Mouse (Mus musculus) hindbrain, embryonic 11.5 days (tissue): Measurements from ENCODE around the gene Babam2. TPM values are rescaled to one million over a fixed set of nuclear protein-coding genes. Genes with fewer than 3 reads are reported as not detected.
A peak's percentile ranks its signal among the peaks of the same experiment; 100 is the strongest.

Source experiments
- ATAC-seq: fragments of 200-750 bp; cut with Nextera tagmentation; 2 replicates; pipeline ENCODE4 v1.8.0; 2017; ENCODE audit warnings: mild to moderate bottlenecking, moderate TSS enrichment, moderate library complexity; ENCODE audit not compliant: low FRiP score
- DNase-seq: peaks from one replicate; pipeline ENCODE4 v3.0.0-alpha.2; 2015; ENCODE audit warnings: low spot score
- H3K27ac ChIP-seq: fragments of 300-500 bp; sonication (generic); 2 replicates; pipeline ENCODE4 v1.5.1; 2014; ENCODE audit warnings: mild to moderate bottlenecking, low read depth, low read length
- H3K27me3 ChIP-seq: fragments of 300-500 bp; sonication (generic); 2 replicates; pipeline ENCODE4 v1.6.1; 2014; ENCODE audit warnings: mild to moderate bottlenecking, low read length, moderate library complexity, mixed read lengths; ENCODE audit not compliant: control insufficient read depth, insufficient read depth
- H3K36me3 ChIP-seq: fragments of 300-500 bp; sonication (generic); 2 replicates; pipeline ENCODE4 v1.6.1; 2014; ENCODE audit warnings: mild to moderate bottlenecking, low read length, moderate library complexity, mixed read lengths; ENCODE audit not compliant: control insufficient read depth, insufficient read depth
- H3K4me1 ChIP-seq: fragments of 300-500 bp; sonication (generic); replicated peaks from 2 replicates; pipeline ENCODE4 v1.6.1; 2014; ENCODE audit warnings: low read length, mixed read lengths; ENCODE audit not compliant: control insufficient read depth, insufficient read depth
- H3K4me2 ChIP-seq: fragments of 300-500 bp; sonication (generic); replicated peaks from 2 replicates; pipeline ENCODE4 v1.6.1; 2014; ENCODE audit warnings: mild to moderate bottlenecking, low read depth, low read length
- H3K4me3 ChIP-seq: fragments of 300-500 bp; sonication (generic); 2 replicates; pipeline ENCODE4 v1.5.1; 2014; ENCODE audit warnings: low read depth, low read length
- H3K9ac ChIP-seq: fragments of 300-500 bp; sonication (generic); 2 replicates; pipeline ENCODE4 v1.6.1; 2014; ENCODE audit warnings: low read depth, low read length
- H3K9me3 ChIP-seq: fragments of 300-500 bp; sonication (generic); 2 replicates; pipeline ENCODE4 v1.6.1; 2016; ENCODE audit warnings: low read length; ENCODE audit not compliant: control insufficient read depth
- WGBS: fragments of 180-500 bp; shearing (Covaris S2); extraction: QIAGEN DNeasy Blood & Tissue Kit; methylation state at CpG from one replicate; pipeline ENCODE4 v1.1.7; 2014; 5-methylcytosine and 5-hydroxymethylcytosine counted together
- polyA plus RNA-seq: library from polyadenylated mRNA; unstranded; fragments of >200 nt; fragmentation: Nextera tagmentation; extraction: Ambion mirVana; gene quantifications from 2 replicates; pipeline ENCODE4 v1.2.1, GENCODE M21; 2014

Gene Babam2
- polyA plus RNA-seq: 36.2 and 44.3 TPM in 2 replicates

- ATAC-seq: peak; percentile 97
- WGBS: under 1% methylated on average over 71 of the region's 71 CpGs
Observed at GRCm38 (mm10) chr5:31697644-31698296, at the start of gene Babam2. Gene Babam2 (plus strand): TSS chr5:31697684.

GRCm38 (mm10) chr5:31650518-31651288 lies 46.8 kb upstream of the Babam2 start:
- Histone ChIP-seq H3K4me3 (no peak overlapping the region), H3K9ac (no peak overlapping the region), H3K9me3 (no peaks in the 10 kb centered on the region), H3K27me3 (no peaks in the 10 kb centered on the region), H3K36me3 (no peaks in the 10 kb centered on the region), H3K4me2 (no peak overlapping the region), H3K27ac (no peak overlapping the region), H3K4me1 (no peaks in the 10 kb centered on the region)
- DNase-seq: no peak
- 88% methylated on average over 2 of the region's 2 CpGs for WGBS
- no peak for ATAC-seq

More at GRCm38 (mm10) chr5:31697644-31698296, at the start of gene Babam2:
- peak; percentile 96 for DNase-seq
- peak within 1 kb of the TSS; percentile 72 for H3K9ac ChIP-seq
- peak within 1 kb of the TSS; percentile 69 for H3K27ac ChIP-seq
- no peaks in the 10 kb centered on the region for H3K9me3 ChIP-seq
- H3K4me2 ChIP-seq: peak within 1 kb of the TSS; percentile 68
- peak within 1 kb of the TSS; percentile 73 for H3K4me3 ChIP-seq
- H3K27me3 ChIP-seq: no peaks in the 10 kb centered on the region
- H3K36me3 ChIP-seq: no peaks in the 10 kb centered on the region
- no peaks in the 10 kb centered on the region for H3K4me1 ChIP-seq

- Histone ChIP-seq H3K27ac (no peak overlapping the region), H3K27me3 (no peaks in the 10 kb centered on the region), H3K4me2 (no peak overlapping the region), H3K4me1 (no peaks in the 10 kb centered on the region), H3K36me3 (no peaks in the 10 kb centered on the region), H3K9ac (no peak overlapping the region), H3K4me3 (no peak overlapping the region), H3K9me3 (no peaks in the 10 kb centered on the region)
- 92% methylated on average over 1 of the region's 1 CpGs for WGBS
- ATAC-seq (no peak), DNase-seq (no peak)
Observed at GRCm38 (mm10) chr5:31655688-31656190, 41.7 kb upstream of the Babam2 start.

- no peaks in the 10 kb centered on the region for H3K36me3 ChIP-seq
- no peak overlapping the region for H3K4me2 ChIP-seq
- H3K4me3 ChIP-seq: no peak overlapping the region
- no peaks in the 10 kb centered on the region for H3K4me1 ChIP-seq
- DNase-seq (no peak), ATAC-seq (no peak)
- WGBS: 21% methylated on average over 1 of the region's 1 CpGs
- H3K27me3 ChIP-seq: no peaks in the 10 kb centered on the region
- no peak overlapping the region for H3K9ac ChIP-seq
- no peak overlapping the region for H3K27ac ChIP-seq
- no peaks in the 10 kb centered on the region for H3K9me3 ChIP-seq
Observed at GRCm38 (mm10) chr5:31666176-31666575, 31.3 kb upstream of the Babam2 start.

- no peak for DNase-seq
- WGBS: 71% methylated on average over 13 of the region's 13 CpGs
Observed at GRCm38 (mm10) chr5:31668325-31668968, 29.0 kb upstream of the Babam2 start.

GRCm38 (mm10) chr5:31669984-31670383 lies 27.5 kb upstream of the Babam2 start:
- H3K36me3 ChIP-seq: no peaks in the 10 kb centered on the region
- no peaks in the 10 kb centered on the region for H3K27me3 ChIP-seq
- H3K9me3 ChIP-seq: no peaks in the 10 kb centered on the region
- H3K4me2 ChIP-seq: no peak overlapping the region
- H3K4me1 ChIP-seq: no peaks in the 10 kb centered on the region
- DNase-seq (no peak), ATAC-seq (no peak)
- H3K4me3 ChIP-seq: no peak overlapping the region
- H3K9ac ChIP-seq: no peak overlapping the region
- 78% methylated on average over 5 of the region's 5 CpGs for WGBS
- no peak overlapping the region for H3K27ac ChIP-seq

More at GRCm38 (mm10) chr5:31668325-31668968, 29.0 kb upstream of the Babam2 start:
- H3K36me3 ChIP-seq: no peaks in the 10 kb centered on the region
- H3K4me2 ChIP-seq: no peak overlapping the region
- H3K27me3 ChIP-seq: no peaks in the 10 kb centered on the region
- no peak overlapping the region for H3K4me3 ChIP-seq
- no peaks in the 10 kb centered on the region for H3K9me3 ChIP-seq
- H3K9ac ChIP-seq: no peak overlapping the region
- H3K4me1 ChIP-seq: no peaks in the 10 kb centered on the region
- no peak overlapping the region for H3K27ac ChIP-seq
- ATAC-seq: no peak

- no peaks in the 10 kb centered on the region for H3K27me3 ChIP-seq
- no peak overlapping the region for H3K4me3 ChIP-seq
- no peak overlapping the region for H3K4me2 ChIP-seq
- H3K27ac ChIP-seq: no peak overlapping the region
- 79% methylated on average over 2 of the region's 2 CpGs for WGBS
- DNase-seq: no peak
- H3K9ac ChIP-seq: no peak overlapping the region
- H3K4me1 ChIP-seq: no peaks in the 10 kb centered on the region
- H3K36me3 ChIP-seq: no peaks in the 10 kb centered on the region
- no peak for ATAC-seq
- H3K9me3 ChIP-seq: no peaks in the 10 kb centered on the region
Observed at GRCm38 (mm10) chr5:31671137-31671536, 26.3 kb upstream of the Babam2 start.

GRCm38 (mm10) chr5:31673431-31673830 lies 24.1 kb upstream of the Babam2 start:
- Histone ChIP-seq H3K9me3 (no peaks in the 10 kb centered on the region), H3K4me1 (no peaks in the 10 kb centered on the region), H3K9ac (no peak overlapping the region), H3K4me2 (no peak overlapping the region), H3K4me3 (no peak overlapping the region), H3K36me3 (no peaks in the 10 kb centered on the region), H3K27ac (no peak overlapping the region), H3K27me3 (no peaks in the 10 kb centered on the region)
- 88% methylated on average over 2 of the region's 2 CpGs for WGBS
- ATAC-seq: no peak
- DNase-seq: no peak
